Mouse (Mus musculus): ENCODE measurements around the gene Brwd1.
"Not testable (repeated sequence)": the region's sequence is repeated elsewhere in the genome, so short reads cannot be mapped to it uniquely, and the experiment has no call there.

The Brwd1 gene

DNA sequence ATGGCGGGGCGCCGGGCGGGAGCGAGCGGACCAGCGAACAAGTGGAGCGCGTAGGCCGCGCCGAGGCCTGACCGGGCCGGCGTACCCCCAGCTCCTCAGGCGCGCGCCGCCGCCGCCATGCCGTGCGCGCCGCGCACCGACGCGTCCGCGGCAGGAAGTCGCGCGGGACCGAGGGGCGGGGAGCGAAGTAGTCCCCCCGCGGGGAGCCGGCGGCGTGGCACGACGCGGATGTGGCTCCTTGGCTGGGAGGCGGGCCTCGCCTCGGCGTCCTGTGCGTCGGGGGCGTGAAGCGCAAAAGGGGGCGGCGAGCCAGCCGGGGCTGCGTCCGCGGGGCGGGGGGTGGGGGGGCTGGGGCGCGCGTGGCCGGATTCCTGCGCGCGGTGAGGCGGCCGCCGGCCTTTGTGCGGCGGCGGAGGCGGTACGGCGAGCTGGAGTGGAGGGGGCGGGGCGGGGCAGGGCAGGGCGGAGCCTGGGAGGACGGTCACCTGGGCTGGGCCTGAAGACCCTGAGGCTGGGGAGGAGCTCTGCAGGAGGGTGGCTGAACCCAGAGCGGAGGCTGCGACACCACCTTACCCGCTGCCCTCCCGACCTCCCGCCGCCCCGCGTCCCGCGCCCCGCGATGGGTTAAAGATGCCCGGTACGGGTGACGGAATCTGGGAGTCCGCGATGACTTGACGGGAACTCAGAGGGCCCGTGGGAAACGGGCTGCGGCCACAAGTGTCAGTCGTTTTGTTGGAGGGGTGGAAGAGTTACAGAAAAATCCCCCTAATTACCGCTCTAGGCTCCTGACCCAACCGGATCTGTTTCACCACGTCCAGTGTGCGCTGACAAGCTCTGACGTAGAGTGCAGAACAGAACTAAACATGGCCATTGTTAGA lies at the start of gene Brwd1:
Gene Brwd1, minus strand, starts transcription at position 226 of the 878 bp plus-strand sequence.
- DNase-seq = peak; percentile 96

DNA sequence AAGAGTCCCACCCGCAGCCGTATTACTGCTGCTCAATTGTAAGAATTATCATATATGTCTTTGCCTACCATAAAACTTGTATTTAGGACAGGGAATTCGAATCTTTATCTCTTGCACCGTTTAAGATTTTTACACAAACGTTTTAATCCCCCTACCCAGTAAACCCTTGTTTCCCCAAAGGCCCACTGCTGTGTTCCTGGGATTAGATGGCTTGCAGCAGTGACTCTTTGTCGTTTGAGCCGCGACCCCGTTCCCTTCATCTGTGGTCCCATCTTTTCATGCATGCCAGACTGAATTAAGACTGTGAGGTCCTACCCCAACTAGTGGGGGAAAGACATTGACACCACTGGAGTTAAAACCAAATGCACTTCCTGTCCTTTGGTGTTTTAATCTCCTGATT lies 46.1 kb upstream of the Brwd1 start:
- peak in 1 of 2 experiments; percentile 17 for DNase-seq

DNA sequence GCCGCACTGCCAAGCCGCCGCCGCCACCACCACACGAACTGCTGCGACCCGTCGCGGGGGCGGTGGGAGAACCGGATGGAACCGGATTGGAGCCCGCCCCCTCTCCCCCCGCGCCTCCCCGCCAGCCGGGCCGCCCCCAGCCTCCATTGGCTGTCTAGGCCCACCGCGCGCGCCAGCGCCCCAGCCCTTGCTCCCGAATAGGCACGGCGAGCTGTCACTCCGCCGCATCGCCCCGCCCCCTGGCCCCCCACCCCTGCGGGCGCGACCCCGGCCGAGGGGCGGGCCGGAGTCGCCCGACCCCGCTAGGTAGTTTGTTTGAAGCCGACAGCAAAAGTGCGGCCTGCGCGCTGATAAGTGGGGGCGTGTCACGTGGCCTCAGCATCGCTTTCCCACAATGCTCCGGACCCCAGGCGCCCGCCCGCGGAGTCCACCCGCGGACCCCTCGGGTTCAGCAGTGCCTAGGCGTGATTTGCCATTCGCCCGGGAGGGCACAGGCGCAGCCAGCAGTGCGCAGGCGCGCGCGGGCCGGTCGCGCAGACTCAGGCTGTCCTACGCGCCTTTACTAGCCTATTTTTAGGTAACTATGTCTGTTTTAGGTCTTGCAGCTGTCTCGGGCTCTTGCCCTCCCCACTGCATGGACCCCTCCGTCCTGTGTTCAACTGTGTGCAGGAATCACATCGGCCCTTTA lies 45.5 kb upstream of the Brwd1 start, which contains the start of gene Hmgn1:
Gene Hmgn1, minus strand, starts transcription at position 73 of the 688 bp plus-strand sequence.
- peak; percentile 99 for DNase-seq

DNA sequence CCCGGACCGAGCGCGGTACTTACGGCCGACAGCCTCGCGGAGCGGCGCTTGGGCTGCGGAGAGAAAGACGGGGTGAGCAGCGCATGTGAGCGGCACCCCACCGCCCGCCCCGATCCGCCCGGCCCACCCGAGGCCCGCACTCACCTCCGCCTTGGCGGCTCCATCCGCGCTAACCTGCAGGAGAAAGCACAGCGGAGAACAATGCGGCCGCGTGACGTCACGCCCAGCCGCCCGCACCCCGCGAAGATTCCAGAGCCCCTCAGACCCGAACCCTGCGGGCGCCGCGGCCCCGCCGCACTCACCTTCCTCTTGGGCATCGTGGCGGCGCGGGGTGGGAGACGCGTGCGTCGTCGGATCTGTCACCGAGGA lies 44.9 kb upstream of the Brwd1 start:
- DNase-seq = no peak

DNA sequence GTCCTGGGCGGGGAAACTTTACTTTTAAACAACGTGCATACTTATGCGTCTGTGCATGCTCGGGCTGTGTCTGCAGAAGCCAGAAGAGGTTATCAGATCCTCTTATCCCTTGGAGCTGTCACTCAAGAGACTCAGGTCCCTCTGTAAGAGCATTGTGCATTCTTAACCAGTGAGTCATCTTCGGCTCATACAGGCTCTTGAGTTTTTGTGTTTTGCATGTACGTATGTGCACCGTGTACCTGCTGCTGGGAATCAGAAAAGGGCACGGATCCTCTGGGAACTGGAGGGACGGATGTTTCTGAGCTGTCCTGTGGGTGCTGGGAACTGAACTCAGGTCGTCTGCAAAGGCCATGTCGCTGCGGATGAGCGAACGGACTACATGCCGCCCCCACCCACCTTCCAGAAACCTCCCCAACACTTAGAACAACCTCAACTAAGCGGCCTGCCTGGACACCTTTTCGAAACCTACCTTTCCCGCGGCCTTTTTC lies 44.4 kb upstream of the Brwd1 start:
- peak in 1 of 2 experiments; percentile 30 for DNase-seq

DNA sequence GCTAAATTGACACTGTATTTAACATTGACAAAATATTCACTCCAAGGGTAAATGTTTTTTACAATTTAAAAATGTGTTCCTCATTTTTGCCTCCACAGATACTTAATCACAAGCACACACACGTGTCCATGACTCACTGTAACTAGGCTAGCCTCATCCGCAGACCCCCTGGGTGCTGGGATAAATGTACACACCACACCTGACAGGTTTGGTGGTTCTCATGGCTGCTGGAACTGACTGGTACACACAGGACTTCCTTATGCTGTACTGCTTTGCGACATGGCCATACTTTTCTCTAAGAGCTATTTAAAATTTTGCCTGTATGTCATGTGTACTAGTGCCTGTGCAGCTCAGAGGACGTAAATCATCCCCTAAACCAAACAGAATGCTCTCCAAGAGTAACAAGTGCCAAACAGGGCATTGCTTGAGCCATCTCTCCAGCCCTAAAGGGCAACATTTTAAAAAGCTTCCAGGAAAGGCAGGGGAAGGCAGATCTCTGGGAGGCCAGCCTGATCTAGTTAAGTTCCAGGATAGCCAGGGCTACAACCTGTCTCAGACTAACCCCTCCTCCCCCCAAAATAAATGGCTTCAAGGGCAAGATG lies 37.8 kb upstream of the Brwd1 start:
- DNase-seq = no peak

DNA sequence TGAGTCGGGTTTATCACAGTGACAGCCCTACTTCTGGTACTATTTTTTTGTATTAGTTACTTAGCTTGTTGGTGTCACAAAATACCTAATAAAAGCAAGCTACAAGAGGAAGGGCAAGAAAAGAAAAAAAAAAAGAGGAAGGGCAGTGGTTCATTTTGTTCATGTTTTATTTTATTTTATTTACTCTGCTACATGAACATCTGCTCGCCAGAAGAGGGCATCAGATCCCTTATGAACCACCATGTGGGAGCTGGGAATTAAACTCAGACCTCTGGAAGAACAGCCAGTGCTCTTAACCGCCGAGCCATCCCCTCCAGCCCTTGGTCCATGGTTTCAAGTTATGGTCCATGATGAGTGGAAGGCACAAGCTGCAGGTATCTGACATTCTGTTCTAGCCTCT lies 32.4 kb upstream of the Brwd1 start:
- DNase-seq = no peak

DNA sequence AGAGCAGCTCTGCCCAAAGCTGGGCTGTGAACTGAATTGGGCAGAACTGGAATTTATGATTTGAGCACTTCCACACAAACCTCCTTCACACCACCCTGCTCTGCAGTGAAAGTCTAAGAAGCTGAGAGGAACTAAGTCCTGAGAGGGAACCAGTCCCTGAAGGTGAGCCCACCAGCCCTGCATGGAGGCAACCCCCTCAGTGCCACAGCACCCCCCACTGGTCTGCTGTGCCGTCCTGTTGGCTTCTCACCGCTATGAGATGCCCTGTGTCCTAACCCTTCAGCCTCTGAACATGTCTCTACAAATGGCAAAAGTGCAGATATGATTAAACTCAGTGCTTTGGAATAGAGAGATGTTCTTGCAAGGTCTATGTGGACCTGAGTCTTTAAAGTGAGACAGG lies 30.4 kb upstream of the Brwd1 start:
- no peak for DNase-seq

DNA sequence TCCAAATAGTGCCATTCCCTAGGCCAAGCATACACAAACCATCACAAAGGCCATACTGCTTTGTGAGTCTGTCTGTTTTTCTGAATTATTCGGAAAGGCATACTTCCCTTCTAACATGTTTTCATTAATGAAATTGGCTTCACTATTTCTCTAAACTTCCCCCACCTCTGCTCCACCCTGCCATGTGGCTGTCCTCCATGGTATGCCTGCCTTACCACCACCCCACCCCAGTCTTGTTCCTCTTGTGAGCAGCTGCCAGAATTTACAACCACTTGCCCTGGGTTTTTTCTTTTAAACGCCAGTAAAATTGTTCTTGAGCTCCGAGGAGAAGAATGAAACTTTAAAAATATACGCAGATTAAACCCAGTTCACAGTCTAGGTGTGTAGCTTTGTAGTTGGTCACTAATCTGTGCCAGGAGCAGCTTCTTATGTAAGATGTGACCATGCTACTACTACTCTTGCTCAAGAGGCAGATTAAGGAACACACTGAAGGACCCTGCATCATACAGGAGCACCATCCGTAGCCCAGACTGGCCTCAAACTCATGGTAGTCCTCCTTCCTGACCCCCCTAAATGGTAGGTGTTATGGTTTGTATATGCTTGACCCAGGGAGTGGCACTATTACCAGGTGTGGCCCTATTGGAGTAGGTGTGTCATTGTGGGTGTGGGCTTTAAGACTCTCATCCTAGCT lies 28.5 kb upstream of the Brwd1 start:
- no peak for DNase-seq

DNA sequence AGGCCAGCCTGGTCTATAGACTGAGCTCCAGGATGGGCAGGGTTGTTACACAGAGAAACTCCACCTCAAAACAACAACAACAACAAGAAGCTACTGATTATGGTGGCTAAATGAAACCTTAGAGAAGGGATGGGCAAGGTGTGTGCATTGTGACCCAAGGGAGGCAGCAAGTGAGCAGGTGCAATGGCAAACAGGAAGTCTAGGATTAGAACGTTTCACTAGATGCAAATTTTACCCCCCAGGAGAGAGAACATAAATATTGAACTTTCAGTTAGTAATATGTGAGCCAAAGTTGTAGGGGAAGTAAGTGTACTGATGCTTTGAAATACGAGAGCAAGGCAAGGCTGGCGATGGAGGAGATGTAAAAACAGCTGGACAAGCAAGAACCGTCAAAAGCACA lies 27.3 kb upstream of the Brwd1 start:
- no peak for DNase-seq

DNA sequence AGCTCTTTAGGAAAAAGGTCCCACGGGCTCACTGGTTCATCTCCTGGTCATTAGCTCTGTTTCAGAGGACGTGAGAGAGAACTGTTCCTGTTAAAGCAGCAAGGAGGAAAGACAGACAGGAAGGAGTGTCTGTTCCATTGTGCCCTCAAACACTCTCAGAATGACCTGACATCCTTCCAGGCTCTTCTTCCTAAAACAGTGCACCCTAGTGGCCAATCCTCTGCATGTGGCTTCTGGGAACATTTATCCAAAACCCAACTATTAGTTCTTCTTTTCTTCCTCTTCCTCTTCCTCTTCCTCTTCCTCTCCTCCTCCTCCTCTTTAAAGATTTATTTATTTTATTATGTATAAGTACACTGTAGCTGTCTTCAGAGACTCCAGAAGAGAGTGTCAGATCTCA lies 20.7 kb upstream of the Brwd1 start:
- peak in 1 of 2 experiments; percentile 52 for DNase-seq

DNA sequence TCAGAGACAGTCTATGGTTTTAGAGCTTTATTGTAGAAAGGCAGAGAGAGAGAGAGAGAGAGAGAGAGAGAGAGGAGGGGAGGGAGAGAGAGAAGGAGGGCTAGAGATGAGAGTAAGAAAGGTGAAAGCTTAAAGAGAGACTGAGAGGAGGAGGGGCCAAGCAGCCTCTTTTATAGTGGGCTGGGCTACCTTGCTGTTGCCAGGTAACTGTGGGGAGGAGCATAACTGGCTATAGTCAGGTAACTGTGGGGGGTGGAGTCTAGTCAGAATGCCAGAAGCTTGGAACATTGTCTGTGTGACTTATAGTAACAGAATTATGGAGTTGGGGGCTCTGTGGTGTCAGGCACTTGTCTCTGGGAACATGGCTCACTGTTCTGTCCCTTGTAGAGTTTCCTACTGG lies 15.5 kb upstream of the Brwd1 start:
- not testable (repeated sequence) for DNase-seq

DNA sequence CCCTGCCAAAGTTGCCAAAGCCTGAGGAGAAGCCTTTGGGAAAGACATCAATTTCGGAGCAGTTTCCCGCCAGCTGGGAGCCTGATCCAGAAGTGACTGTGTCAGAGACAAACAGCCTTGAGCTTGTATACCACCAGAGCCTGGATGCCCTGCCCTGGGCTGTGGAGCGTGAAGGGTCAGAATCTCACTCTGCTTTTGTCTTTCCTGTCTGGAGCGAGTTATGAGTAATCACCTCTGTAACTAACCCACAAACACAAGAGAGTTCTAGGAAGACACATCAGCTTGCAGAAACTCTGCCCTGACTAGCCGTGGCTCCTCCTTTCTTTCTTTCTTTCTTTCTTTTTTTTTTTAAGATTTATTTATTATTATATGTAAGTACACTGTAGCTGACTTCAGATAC lies 13.6 kb upstream of the Brwd1 start:
- no peak for DNase-seq

DNA sequence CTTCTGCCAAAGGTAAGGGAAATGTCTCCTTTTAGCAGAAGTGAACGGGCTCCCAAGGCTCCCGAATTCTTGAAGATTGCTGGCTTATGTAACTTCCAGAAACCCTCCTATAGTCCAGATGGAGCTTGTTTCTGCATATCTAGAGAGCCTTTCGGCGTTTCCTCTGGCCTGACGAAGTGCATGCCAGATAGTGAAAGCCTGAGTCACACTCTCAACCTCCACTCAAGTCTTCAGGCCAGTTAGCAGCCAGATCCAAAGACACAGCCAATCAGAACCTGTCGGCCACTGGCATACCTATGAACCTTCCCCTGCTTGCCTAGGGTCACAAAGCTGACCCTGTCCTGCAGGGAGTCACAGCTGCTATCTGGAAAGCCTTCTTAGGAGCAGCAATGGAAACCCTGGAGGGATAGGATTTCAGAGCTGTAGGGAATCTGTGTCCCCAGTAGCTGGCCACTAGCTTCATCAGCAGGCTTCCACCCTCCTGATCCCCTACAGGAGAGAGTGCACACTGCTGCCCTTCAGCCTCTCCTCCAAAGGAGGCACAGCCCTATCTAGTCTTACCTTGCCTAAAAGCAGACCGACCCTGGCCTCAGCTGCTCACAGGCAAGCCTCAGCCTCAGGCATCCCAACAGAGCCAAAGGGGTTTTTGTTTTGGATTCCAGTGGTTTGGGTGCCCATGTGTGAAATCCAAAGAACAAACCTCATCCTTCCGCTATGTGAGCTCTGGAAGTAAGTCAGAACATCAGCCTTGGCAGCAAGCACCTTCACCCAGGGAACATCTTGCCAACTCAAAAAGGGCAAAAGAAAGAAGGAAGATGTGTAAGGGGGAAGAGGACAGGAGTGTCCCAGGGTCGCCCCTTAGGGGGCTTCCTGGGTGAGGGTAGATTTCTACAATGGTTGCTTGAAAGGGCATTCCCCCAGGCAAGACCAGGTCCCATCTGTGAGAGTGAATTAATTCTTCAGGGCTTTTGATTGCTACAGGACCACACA lies 9.5 kb upstream of the Brwd1 start:
- DNase-seq = no peak

DNA sequence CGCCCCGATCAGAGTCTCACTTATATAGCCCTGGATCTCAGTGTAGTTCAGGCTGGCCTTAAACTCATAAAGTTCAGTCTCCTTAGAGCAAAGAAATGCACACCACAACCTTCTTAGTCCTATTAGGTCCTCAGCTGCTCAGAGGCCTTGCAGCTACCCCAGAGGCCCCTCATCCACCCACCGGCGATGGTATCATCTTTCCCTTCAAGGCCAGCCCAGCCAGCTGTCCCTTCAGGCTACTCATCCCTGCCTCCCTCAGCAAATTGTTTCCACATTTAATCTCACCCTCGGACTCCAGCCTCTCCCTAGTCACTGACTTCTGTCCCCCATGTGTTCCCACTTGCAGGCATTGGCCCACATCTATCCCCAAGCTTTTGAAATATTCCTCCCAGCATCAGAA lies 5.8 kb upstream of the Brwd1 start:
- no peak for DNase-seq

DNA sequence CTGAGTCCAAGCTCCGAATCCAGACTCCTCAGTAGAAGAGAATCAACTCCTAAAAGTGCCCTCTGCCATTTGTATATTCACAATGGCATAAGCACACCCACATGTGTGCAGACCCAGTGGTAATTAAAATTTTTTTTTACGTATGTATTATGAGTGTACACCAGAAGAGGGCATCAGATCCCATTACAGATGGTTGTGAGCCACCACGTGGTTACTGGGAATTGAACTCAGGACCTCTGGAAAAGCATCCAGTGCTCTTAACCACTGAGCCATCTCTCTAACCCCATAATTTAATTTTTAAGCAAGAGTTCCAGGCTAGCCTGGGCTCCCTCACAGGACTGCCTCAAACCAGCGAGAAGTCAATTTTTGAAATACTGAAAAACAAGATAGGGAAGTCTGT lies 5.1 kb upstream of the Brwd1 start:
- no peak for DNase-seq

DNA sequence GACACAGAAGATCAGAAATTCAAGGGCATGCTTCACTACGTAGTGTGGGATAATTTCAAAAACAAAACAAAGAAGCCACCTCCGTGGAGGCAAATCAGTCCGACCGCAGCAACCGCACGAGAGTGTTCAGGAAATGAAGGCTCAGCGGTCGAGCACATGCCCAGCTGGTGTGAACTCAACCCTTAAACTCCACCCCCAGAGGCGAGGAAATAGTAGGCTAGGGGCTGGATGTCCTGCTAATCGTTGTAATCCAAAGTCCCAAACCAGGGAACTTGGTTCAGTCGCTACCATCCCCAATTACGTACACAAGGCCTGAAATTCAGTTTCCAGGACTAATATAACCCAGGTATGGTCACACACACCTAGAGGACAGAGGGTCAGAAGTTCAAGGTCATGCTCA lies 4.7 kb upstream of the Brwd1 start:
- no peak for DNase-seq

DNA sequence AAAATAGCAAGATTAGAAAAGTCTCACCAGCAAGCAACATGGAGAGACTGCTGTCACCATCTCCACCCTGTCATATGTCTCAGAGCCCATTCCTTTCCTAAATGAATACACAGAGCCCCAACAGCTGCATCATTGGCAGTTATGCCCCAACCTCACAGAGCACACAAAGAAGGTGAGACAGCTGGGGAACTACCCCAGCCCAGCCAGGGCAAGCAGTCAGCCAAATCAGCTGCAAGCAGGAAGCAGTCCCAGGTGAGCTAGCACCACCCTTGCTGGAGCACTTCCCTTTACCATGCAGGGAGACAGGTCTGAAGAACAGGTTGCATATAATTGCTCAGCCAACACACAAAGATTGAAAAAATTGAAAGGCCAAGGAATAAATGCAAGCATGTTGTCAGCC lies 3.3 kb upstream of the Brwd1 start:
- no peak for DNase-seq

DNA sequence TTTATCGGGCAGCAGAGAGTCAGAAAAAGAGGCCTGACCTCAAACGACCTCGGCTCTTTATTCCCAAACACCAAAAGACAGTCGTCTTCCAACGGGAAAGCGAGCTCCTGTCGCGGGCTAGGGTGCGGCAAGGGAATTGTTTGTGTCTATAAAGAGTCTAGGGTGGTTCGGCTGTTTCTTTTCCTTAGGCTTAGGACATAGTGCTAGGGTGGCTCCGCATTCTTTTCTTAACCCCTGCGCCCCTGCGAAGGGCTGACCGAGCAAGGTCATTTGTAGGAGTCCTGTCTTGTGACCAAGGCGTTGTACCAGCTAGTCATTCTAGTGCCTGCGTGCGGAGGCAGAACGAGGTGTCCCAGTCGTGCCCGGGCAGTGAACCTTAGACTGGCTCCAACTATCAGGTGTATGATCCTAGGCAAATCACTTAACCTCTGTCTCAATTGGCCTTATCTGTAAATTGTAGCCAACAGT lies 887 bp upstream of the Brwd1 start:
- DNase-seq = no peak

DNA sequence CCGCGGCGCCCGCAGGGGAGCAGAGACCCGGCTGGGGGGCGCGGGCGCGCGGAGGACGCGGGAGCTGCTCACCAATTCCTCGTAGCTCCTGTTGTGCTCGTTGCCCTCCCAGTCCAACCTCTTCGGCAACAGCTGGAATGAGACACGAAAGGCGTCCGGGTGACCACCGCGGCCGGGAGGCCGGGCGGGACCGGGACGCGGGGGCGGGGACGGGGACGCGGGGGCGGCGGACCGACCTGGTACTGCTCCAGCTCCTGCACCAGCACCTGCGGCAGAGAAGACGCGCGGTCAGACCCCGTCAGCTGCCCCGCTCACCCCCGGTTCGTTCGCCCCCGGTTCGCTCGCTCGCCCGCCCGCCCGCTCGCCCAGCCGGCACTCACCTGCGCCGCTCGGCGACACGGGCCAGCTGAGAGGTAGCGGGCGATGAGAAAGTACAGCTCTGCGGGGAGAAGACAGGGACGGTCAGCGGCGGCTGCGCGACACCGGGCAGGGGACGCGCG lies 534 bp downstream of the Brwd1 start:
- DNase-seq = peak; percentile 73 to 77

DNA sequence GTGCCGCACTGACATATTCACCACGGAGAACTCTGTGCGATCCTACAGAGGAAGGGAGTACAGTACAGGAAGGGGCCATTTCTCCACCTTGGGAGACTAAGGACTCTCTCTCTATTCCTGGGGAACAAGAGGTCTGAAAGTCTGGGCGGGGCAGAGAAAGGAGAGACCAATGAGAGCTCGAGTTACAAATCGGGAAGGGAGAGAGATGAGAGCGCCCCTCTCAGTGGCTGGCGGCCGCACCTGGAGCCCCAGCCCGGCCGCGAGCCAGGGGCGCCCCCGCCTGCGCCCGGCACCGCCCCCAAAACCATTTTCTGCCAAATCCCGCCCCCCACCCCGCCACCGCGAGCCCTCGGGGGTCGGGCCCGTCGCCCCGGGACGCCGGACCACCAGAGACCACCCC lies 995 bp downstream of the Brwd1 start:
- peak; percentile 94 to 97 for DNase-seq

Measured in cerebellum, postnatal 14 days (tissue).